Mouse (Mus musculus) forebrain, embryonic 14.5 days (tissue): ENCODE results near the gene Zgrf1. TPM values are rescaled to one million over a fixed set of nuclear protein-coding genes. Genes with fewer than 3 reads are reported as not detected.

Source experiments
- ATAC-seq: fragments of 200-750 bp; cut with Nextera tagmentation; 2 replicates; pipeline ENCODE4 v1.8.0; 2017; ENCODE audit warnings: mild to moderate bottlenecking, moderate library complexity
- DNase-seq: peaks from one replicate; pipeline ENCODE4 v3.0.0-alpha.2; 2015; ENCODE audit warnings: low spot score
- H3K27ac ChIP-seq: fragments of 300-500 bp; sonication (generic); 2 replicates; pipeline ENCODE4 v1.5.1; 2014; ENCODE audit warnings: low read depth, mild to moderate bottlenecking, control low read depth, low read length, moderate library complexity
- H3K27me3 ChIP-seq: fragments of 300-500 bp; sonication (generic); replicated peaks from 2 replicates; pipeline ENCODE4 v1.6.1; 2014; ENCODE audit warnings: low read length, control low read depth, mixed read lengths; ENCODE audit not compliant: control insufficient read depth, insufficient read depth
- H3K36me3 ChIP-seq: fragments of 300-500 bp; sonication (generic); 2 replicates; pipeline ENCODE4 v1.6.1; 2014; ENCODE audit warnings: low read length, control low read depth; ENCODE audit not compliant: control insufficient read depth, insufficient read depth
- H3K4me1 ChIP-seq: fragments of 300-500 bp; sonication (generic); 2 replicates; pipeline ENCODE4 v1.6.1; 2014; ENCODE audit warnings: antibody characterized with exemption, low read length, control low read depth; ENCODE audit not compliant: control insufficient read depth, insufficient read depth
- H3K4me2 ChIP-seq: fragments of 300-500 bp; sonication (generic); 2 replicates; pipeline ENCODE4 v1.6.1; 2014; ENCODE audit warnings: mild to moderate bottlenecking, control low read depth, low read length
- H3K4me3 ChIP-seq: fragments of 300-500 bp; sonication (generic); 2 replicates; pipeline ENCODE4 v1.5.1; 2014; ENCODE audit warnings: low read depth, low read length, control low read depth
- H3K9ac ChIP-seq: fragments of 300-500 bp; sonication (generic); 2 replicates; pipeline ENCODE4 v1.6.1; 2014; ENCODE audit warnings: mild to moderate bottlenecking, low read length, control low read depth, moderate library complexity
- H3K9me3 ChIP-seq: fragments of 300-500 bp; sonication (generic); replicated peaks from 2 replicates; pipeline ENCODE4 v1.6.1; 2016; ENCODE audit warnings: low read length, control low read depth, mixed read lengths; ENCODE audit not compliant: control insufficient read depth
- WGBS: fragments of 180-500 bp; shearing (Covaris S2); extraction: QIAGEN DNeasy Blood & Tissue Kit; methylation state at CpG from one replicate; pipeline ENCODE4 v1.1.7; 2014; 5-methylcytosine and 5-hydroxymethylcytosine counted together
- polyA plus RNA-seq: library from polyadenylated mRNA; unstranded; fragments of >200 nt; fragmentation: Nextera tagmentation; extraction: Ambion mirVana; gene quantifications from 2 replicates; pipeline ENCODE4 v1.2.1, GENCODE M21; 2014

Gene Zgrf1
- polyA plus RNA-seq, 1 experiment from 2014 or later, result 4.1 TPM

DNA sequence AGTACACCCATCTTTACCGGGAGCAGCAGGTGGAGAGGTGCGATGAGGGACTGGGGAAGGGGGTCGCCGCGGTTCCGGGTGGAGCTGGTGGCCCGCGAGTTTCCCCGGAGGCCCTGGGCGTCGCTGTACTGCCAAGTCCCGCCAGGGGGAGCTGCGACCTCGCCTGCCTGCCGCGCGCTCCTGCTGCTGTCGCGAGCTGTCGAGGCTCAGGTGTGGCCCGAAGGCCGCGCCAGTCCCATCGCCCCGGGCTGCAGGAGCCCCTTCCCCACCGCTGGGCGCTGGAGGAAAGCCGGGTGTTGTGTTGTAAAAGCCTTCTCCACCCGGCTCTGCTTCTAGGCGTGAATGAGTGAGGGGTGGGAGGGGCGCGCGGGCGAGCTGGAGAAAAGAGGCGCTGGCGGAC, 72.0 kb downstream of the Zgrf1 start:
- Histone ChIP-seq H3K4me2 (peak overlapping the region; percentile 54), H3K4me3 (peak overlapping the region; percentile 26), H3K9me3 (no peaks in the 10 kb centered on the region), H3K27me3 (peaks cover 27% of the 10 kb centered on the region; the same call in 1 of the 2 replicates), H3K36me3 (no peaks in the 10 kb centered on the region), H3K4me1 (peaks cover 25% of the 10 kb centered on the region), H3K27ac (peak overlapping the region; percentile 85), H3K9ac (peak overlapping the region; percentile 56)
- WGBS, result 0% methylated on average over 35 of the region's 36 CpGs
- DNase-seq (no peak), ATAC-seq (peak; percentile 90)

DNA sequence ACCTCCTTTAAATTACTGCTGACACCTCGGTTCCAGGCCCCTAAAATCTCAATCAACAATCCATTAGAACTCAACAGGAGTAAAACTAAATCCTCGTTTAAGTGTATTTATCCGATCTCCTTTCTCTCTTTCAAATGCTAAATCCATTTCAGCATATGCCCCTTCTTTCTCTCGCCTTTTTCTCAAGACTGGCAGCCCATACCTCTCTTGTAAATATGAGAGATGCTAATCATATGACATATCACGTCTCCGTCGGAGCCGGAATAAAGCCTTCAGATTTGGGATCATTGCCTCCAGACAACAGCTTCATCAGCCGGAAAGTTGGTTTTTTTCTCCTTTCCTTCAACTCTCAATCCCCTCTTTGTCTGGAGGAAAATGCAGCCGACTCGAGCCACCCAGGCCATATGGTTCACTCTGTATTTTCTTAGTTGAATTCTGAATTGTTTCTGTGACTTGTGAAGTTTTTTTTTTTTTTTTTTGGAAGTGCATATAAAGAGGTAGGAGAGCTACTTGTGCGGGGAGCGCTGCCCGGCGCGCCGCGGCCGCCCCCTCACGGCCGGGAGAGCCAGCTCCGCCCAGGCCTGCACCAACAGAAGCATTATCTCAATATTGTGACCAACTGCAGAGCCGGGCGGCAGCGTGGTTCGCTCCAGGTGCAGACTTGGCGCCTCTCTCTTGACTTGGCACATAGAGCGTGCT, 72.6 kb downstream of the Zgrf1 start:
- DNase-seq (peak; percentile 94), ATAC-seq (peak; percentile 78)
- peak overlapping the region; percentile 26 for H3K4me3 ChIP-seq
- peaks cover 27% of the 10 kb centered on the region for H3K4me1 ChIP-seq
- WGBS, result 0% methylated on average over 28 of the region's 28 CpGs
- no peaks in the 10 kb centered on the region for H3K9me3 ChIP-seq
- H3K27me3 ChIP-seq, result peaks cover 28% of the 10 kb centered on the region; the same call in 1 of the 2 replicates
- H3K27ac ChIP-seq, result peak overlapping the region; percentile 85
- no peaks in the 10 kb centered on the region for H3K36me3 ChIP-seq
- H3K9ac ChIP-seq, result peak overlapping the region; percentile 56
- H3K4me2 ChIP-seq, result peak overlapping the region; percentile 54

DNA sequence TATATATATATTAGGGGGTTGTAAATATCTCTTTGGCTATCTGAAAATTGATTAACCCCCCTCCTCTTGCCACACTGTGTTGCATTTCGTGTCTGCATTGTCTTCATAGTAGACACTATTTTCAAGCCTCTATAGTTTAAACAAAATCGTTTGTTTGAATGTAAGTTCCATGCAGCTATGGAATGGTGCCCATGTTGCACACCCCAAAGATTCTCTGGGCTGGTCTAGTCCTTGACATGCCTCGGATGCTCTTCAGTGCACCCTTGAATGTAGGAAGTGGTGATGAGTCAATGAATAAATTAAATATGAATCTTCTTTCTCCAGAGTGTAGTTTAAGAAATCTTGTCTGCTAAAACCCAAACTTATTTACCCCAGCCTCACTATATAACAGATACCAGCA, 73.2 kb downstream of the Zgrf1 start:
- H3K4me3 ChIP-seq, result no peak overlapping the region
- DNase-seq (no peak), ATAC-seq (no peak)
- H3K27me3 ChIP-seq, result peaks cover 28% of the 10 kb centered on the region; the same call in 1 of the 2 replicates
- H3K4me1 ChIP-seq, result peaks cover 33% of the 10 kb centered on the region
- no peaks in the 10 kb centered on the region for H3K9me3 ChIP-seq
- H3K36me3 ChIP-seq, result no peaks in the 10 kb centered on the region
- H3K9ac ChIP-seq, result no peak overlapping the region
- WGBS, result 1% methylated on average over 3 of the region's 3 CpGs
- peak overlapping the region; percentile 54; the same call in 1 of the 2 replicates for H3K4me2 ChIP-seq
- H3K27ac ChIP-seq, result peak overlapping the region; percentile 85

DNA sequence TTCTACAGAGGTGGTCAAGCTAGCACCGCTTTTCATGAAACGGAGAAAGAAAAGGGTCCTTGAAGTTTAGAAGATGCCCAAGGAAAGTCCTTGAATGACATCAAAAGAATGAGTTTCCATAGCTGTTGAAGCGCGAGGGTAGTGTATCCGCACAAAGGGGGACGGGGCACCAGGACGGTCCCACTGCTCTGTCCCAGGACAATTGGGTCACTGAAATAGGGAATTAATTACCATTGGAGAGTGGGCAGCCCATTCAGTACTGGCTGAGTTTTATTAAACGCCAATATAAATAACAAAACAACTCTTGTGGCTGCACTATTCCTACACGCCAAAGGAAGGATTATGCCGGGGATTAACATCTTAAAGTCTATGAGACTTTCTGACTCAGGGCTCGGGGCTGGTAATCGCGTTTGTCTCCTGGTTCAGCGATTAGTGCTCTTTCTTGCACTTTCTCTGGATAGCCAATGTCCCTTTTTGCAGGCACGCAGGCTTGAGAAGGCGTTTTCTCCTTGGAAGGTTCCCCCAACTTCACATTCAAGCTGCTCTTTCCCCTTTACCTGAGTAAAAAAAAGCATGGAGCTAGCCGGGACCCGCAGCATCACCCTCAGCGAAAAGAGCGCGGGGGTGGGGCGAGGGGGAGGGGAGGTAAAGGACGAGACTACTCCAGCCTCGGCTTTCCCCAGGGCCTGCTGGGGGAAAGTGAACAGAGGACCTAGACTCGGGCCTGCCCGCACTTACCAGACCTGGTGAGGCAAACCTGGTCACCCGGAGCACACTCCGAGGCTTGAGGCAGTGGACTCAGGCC, 74.1 kb downstream of the Zgrf1 start:
- Histone ChIP-seq H3K27me3 (peaks cover 32% of the 10 kb centered on the region; the same call in 1 of the 2 replicates), H3K9me3 (no peaks in the 10 kb centered on the region), H3K9ac (peak overlapping the region; percentile 54), H3K4me1 (peaks cover 33% of the 10 kb centered on the region), H3K4me3 (peak overlapping the region; percentile 16), H3K36me3 (no peaks in the 10 kb centered on the region), H3K27ac (peak overlapping the region; percentile 85), H3K4me2 (peak overlapping the region; percentile 46)
- DNase-seq (peak; percentile 45), ATAC-seq (no peak)
- under 1% methylated on average over 28 of the region's 28 CpGs for WGBS

DNA sequence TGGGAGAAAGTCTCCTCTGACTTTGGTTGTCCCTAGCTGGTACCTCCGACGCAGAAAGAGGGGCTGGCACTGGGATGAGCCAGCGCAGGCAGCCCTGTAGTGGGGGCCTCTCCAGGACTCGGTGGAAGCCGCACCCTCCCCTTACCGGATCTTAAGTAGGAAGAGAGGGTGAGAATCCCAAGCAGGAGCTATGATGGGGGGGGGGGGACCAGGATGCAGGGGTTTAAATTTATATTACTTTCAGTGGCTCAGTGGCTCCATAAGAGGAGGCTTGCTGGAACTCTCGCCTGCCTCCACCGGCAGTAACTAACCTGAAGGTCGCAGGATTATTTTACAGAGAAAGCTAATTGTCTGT, 74.6 kb downstream of the Zgrf1 start:
- Histone ChIP-seq H3K9ac (peak overlapping the region; percentile 54), H3K4me2 (peak overlapping the region; percentile 46), H3K27me3 (peaks cover 32% of the 10 kb centered on the region; the same call in 1 of the 2 replicates), H3K4me3 (peak overlapping the region; percentile 16; the same call in 1 of the 2 replicates), H3K9me3 (no peaks in the 10 kb centered on the region), H3K36me3 (no peaks in the 10 kb centered on the region), H3K27ac (peak overlapping the region; percentile 85), H3K4me1 (peaks cover 33% of the 10 kb centered on the region)
- no peak for ATAC-seq
- no peak for DNase-seq
- WGBS, result 3% methylated on average over 9 of the region's 9 CpGs

DNA sequence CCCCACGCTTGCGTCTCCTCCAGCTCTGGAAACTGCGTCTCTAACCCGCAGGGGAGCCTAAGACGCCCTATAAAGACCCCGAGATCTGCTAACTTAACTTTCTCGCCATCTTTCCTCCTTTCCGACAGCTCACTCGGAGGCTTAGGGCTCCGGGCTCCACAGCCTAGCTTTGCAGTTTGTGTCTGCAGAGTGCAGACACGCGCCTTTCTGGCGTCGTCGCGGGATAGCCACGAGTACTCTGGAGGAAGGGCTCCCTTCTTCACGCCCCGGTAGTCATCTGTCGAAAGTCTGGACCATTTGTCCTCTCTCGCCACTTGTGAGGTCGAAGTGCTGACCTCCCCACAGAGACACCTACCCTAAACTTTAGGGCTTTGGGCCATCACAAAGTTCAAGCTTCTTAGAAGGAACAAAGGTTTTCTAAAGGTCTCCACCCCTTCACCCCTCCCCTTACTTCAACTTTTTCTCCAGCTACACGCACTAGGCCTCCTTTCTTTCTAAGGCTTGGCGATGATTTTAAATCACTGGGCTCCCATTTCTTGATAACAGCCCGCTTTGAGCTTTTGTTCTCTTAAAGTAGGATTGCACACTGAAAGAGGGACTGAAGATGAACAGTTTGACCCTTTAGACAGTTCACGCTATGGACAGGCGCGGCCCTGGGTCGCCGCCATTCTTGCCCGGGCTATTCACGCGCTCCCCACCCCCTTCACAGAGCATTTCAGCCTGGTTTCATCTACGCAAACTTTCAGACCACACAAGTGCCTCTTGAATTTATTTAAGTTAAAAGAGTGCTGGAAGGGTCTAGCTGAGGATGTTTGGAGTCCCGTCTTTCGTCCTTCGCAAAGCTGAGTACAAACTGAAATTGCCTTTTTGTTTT, 75.3 kb downstream of the Zgrf1 start:
- 6% methylated on average over 37 of the region's 37 CpGs for WGBS
- no peak for ATAC-seq
- DNase-seq, result peak; percentile 50
- Histone ChIP-seq H3K27ac (peak overlapping the region; percentile 85), H3K36me3 (no peaks in the 10 kb centered on the region), H3K27me3 (peaks cover 32% of the 10 kb centered on the region; the same call in 1 of the 2 replicates), H3K9ac (peak overlapping the region; percentile 54), H3K4me2 (peak overlapping the region; percentile 46), H3K4me3 (peak overlapping the region; percentile 16; the same call in 1 of the 2 replicates), H3K4me1 (peaks cover 33% of the 10 kb centered on the region), H3K9me3 (no peaks in the 10 kb centered on the region)

- ATAC-seq (no peak), DNase-seq (peak; percentile 44)
- H3K36me3 ChIP-seq, result no peaks in the 10 kb centered on the region
- peaks cover 33% of the 10 kb centered on the region for H3K4me1 ChIP-seq
- WGBS, result 20% methylated on average over 1 of the region's 1 CpGs
- H3K4me3 ChIP-seq, result no peak overlapping the region
- no peak overlapping the region for H3K4me2 ChIP-seq
- no peak overlapping the region for H3K9ac ChIP-seq
- H3K27ac ChIP-seq, result no peak overlapping the region; the same call in 1 of the 2 replicates
- peaks cover 34% of the 10 kb centered on the region for H3K27me3 ChIP-seq
- H3K9me3 ChIP-seq, result no peaks in the 10 kb centered on the region
Observed at GRCm38 (mm10) chr3:127630190-127630589, 76.9 kb downstream of the Zgrf1 start.

GRCm38 (mm10) chr3:127630735-127631372, 77.6 kb downstream of the Zgrf1 start:
- peaks cover 33% of the 10 kb centered on the region for H3K4me1 ChIP-seq

More at GRCm38 (mm10) chr3:127630735-127631372, 77.6 kb downstream of the Zgrf1 start:
- Histone ChIP-seq H3K27ac (peak overlapping the region; percentile 96), H3K36me3 (no peaks in the 10 kb centered on the region), H3K27me3 (peaks cover 34% of the 10 kb centered on the region), H3K9me3 (no peaks in the 10 kb centered on the region), H3K9ac (peak overlapping the region; percentile 40), H3K4me2 (peak overlapping the region; percentile 70), H3K4me3 (peak overlapping the region; percentile 65; the same call in 1 of the 2 replicates)
- no peak for ATAC-seq
- WGBS, result 5% methylated on average over 17 of the region's 17 CpGs
- DNase-seq, result peak; percentile 41
